Comparison of ENCODE assay signal across 8 mouse cellular contexts in the genomic region with DNA sequence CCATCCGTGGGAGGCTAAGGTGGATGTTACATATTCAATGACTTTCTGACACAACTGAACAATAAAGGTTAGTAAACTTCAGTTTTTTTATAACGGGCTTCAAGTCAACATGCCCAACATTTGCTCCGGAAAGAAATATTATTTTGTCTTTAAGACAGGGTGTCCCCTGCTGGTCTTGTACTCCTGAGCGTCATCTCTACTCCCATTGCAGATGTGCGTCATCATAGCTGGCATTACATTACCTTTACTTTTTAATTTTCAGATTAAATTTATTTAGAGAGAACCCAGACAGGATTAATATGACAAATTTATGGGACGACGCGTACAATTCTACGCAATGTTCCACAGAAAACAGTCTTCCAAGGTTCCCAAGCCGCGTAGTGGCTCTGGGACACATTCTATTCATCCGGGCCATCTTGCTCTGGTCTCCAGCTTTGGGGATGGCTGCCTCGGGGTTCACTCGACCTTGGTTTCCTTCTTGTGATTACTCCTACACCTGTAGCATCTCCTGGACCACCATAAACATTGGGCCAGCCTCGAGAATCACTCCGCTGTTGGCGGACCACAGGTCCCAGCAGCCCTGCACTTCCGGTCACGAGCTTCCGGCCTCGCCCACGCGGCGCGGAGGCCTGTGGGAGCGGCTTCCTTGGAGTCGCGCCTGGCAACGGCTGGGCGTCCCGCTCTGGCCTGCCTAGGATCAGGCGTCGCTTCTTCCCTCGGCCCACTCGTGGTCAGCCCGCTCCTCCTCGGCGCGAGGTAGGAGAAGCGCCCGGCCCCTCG. TPM values are rescaled to one million over a fixed set of nuclear protein-coding genes. Genes with fewer than 3 reads are reported as not detected.
A peak's percentile ranks its signal among the peaks of the same experiment; 100 is the strongest.
DNase-seq lines count a peak whose midpoint lies in the region; ATAC-seq and TF ChIP-seq lines count a peak whose summit lies in the region.

A gene (plus strand): TSS at position 631 of the 780 bp plus-strand sequence.

- no peak; a peak in 1 of 6 replicates for TF ChIP-seq CTCF in MEL (IDR thresholded peaks at IDR 0.05 in 2 of 3, conservative IDR thresholded peaks at IDR 0.05 in 1 of 3; ENCODE audit: control insufficient read depth in 1 of 3, insufficient read depth in 1 of 3, low read depth in 2 of 3, low read length in 3 of 3, poor library complexity in 1 of 3, severe bottlenecking in 1 of 3)

- H3K27me3 ChIP-seq in MEL (ENCODE audit: control insufficient read depth in 1 of 2, insufficient read depth in 2 of 2, low read length in 2 of 2): peaks cover 10 to 11% of the 10 kb centered on the region in 2 experiments
- no peaks in the 10 kb centered on the region for H3K27me3 ChIP-seq in lung, embryonic 16.5 days (ENCODE audit: control insufficient read depth, insufficient read depth, low read depth, low read length)

- WGBS in lung, embryonic 16.5 days: 3% methylated on average over 42 of the region's 42 CpGs

- TF ChIP-seq RAD21 in MEL (IDR thresholded peaks at IDR 0.05; ENCODE audit: low read depth, low read length): no peak

- 0 out of 2 replicates have a peak within 1 kb of the TSS, but pooled peaks have one; percentile 10 for H3K27ac ChIP-seq in MEL (ENCODE audit: control insufficient read depth, low read depth, low read length)
- H3K27ac ChIP-seq in lung, embryonic 16.5 days (ENCODE audit: low read length): no peak within 1 kb of the TSS; the same call in 1 of the 2 replicates

- peak; percentile 56 to 79; a peak in 3 of 4 replicates for TF ChIP-seq POLR2A in MEL (IDR thresholded peaks at IDR 0.05; ENCODE audit: control insufficient read depth in 1 of 2, insufficient read depth in 1 of 2, low read depth in 1 of 2, low read length in 2 of 2, poor library complexity in 1 of 2)

- no peaks in the 10 kb centered on the region; the same call in 1 of the 2 replicates for H3K79me2 ChIP-seq in MEL (ENCODE audit: control insufficient read depth, insufficient read depth, low read length, poor library complexity)

- peak within 1 kb of the TSS; percentile 95 to 97 for H3K4me3 ChIP-seq in MEL (ENCODE audit: control insufficient read depth in 1 of 2, insufficient read depth in 1 of 2, low read depth in 2 of 2, low read length in 2 of 2)
- peak within 1 kb of the TSS; percentile 72 for H3K4me3 ChIP-seq in lung, embryonic 16.5 days (ENCODE audit: low read length)

- no peaks in the 10 kb centered on the region for H3K9me3 ChIP-seq in MEL (replicated peaks; ENCODE audit: insufficient read depth, low read length)
- no peaks in the 10 kb centered on the region for H3K9me3 ChIP-seq in lung, embryonic 16.5 days (ENCODE audit: control insufficient read depth, low read length)

- H3K4me2 ChIP-seq in lung, embryonic 16.5 days (ENCODE audit: low read depth, low read length): peak within 1 kb of the TSS; percentile 77

- peaks cover 0 to 3% of the 10 kb centered on the region in 2 experiments; a peak in 1 of 4 replicates for H3K4me1 ChIP-seq in MEL (ENCODE audit: control insufficient read depth in 1 of 2, insufficient read depth in 2 of 2, low read length in 2 of 2)
- 0 out of 2 replicates have a peak, but pooled peaks cover 2% of the 10 kb centered on the region for H3K4me1 ChIP-seq in lung, embryonic 16.5 days (replicated peaks; ENCODE audit: control insufficient read depth, insufficient read depth, low read length)

- H3K9ac ChIP-seq in MEL (ENCODE audit: control insufficient read depth, low read depth, low read length, poor library complexity, severe bottlenecking): peak within 1 kb of the TSS; percentile 90
- peak within 1 kb of the TSS; percentile 83 for H3K9ac ChIP-seq in lung, embryonic 16.5 days (ENCODE audit: low read length)

- DNase-seq in MEL (ENCODE audit: low read depth, low spot score): peak; percentile 88
- DNase-seq in cerebellum, adult 8-10 months: peak; percentile 90
- DNase-seq in forelimb bud, embryonic 11.5 days (ENCODE audit: low read depth, low spot score): peak; percentile 85
- DNase-seq in layer of hippocampus, adult 9-10 months (ENCODE audit: low spot score): peak; percentile 74
- peak; percentile 84 for DNase-seq in ovary, postnatal 10 days (ENCODE audit: low spot score)
- DNase-seq in thymus, postnatal 10 days (ENCODE audit: low spot score in 2 of 2): peak; percentile 71 to 75

- ATAC-seq in hematopoietic stem cell, adult 5-6 weeks (replicated peaks in 1 of 2; ENCODE audit: insufficient read depth in 1 of 2, low FRiP score in 2 of 2, low TSS enrichment in 1 of 2, low read depth in 1 of 2, poor library complexity in 2 of 2, severe bottlenecking in 2 of 2): peak; percentile 97
- peak; percentile 100 for ATAC-seq in lung, embryonic 16.5 days (ENCODE audit: low read depth)

- TF ChIP-seq EP300 in MEL (IDR thresholded peaks at IDR 0.05; ENCODE audit: low read depth in 1 of 2, low read length in 2 of 2): 0 out of 4 replicates have a peak, but pooled peaks of 1 of the 2 experiments have one; percentile 11

- peaks cover 0 to 4% of the 10 kb centered on the region in 2 experiments; a peak in 2 of 4 replicates for H3K36me3 ChIP-seq in MEL (ENCODE audit: control insufficient read depth in 1 of 2, insufficient read depth in 2 of 2, low read length in 2 of 2)
- no peaks in the 10 kb centered on the region for H3K36me3 ChIP-seq in lung, embryonic 16.5 days (ENCODE audit: control insufficient read depth, insufficient read depth, low read length)

TF ChIP-seq in MEL, 35 proteins besides CTCF, POLR2A, EP300 and RAD21:
- no peak for TF ChIP-seq TAL1 (IDR thresholded peaks at IDR 0.05; ENCODE audit: low read length)
- TF ChIP-seq TBP (IDR thresholded peaks at IDR 0.05; ENCODE audit: low read depth, low read length): peak; percentile 51
- peak; percentile 56 for TF ChIP-seq MAX (IDR thresholded peaks at IDR 0.05; ENCODE audit: low read length)
- peak; percentile 61; the same call in 1 of the 2 replicates for TF ChIP-seq POLR2AphosphoS2 (IDR thresholded peaks at IDR 0.05; ENCODE audit: low read length)
- TF ChIP-seq USF2 (IDR thresholded peaks at IDR 0.05; ENCODE audit: borderline replicate concordance in 1 of 2, insufficient read depth in 1 of 2, low read depth in 1 of 2, low read length in 2 of 2): peak in 1 of 2 experiments; percentile 74; a peak in 3 of 4 replicates
- TF ChIP-seq ETS1 (IDR thresholded peaks at IDR 0.05; ENCODE audit: low read depth, low read length): 0 out of 2 replicates have a peak, but pooled peaks have one; percentile 3
- TF ChIP-seq HCFC1 (IDR thresholded peaks at IDR 0.05; ENCODE audit: low read depth, low read length): peak; percentile 99
- TF ChIP-seq NRF1 (IDR thresholded peaks at IDR 0.05; ENCODE audit: insufficient read depth, low read depth, low read length, poor library complexity, severe bottlenecking): peak; percentile 23; the same call in 1 of the 2 replicates
- TF ChIP-seq ZMIZ1 (IDR thresholded peaks at IDR 0.05; ENCODE audit: low read depth, low read length): no peak; the same call in 1 of the 2 replicates
- TF ChIP-seq MYC (IDR thresholded peaks at IDR 0.05; ENCODE audit: low read depth, low read length): peak; percentile 37; the same call in 1 of the 2 replicates
- TF ChIP-seq KAT2A (conservative IDR thresholded peaks at IDR 0.05; ENCODE audit: low read depth, low read length): peak; percentile 95
- TF ChIP-seq JUND (IDR thresholded peaks at IDR 0.05; ENCODE audit: low read depth, low read length): no peak
- peak; percentile 67 for TF ChIP-seq NELFE (IDR thresholded peaks at IDR 0.05; ENCODE audit: low read depth, low read length)
- peak; percentile 97 for TF ChIP-seq USF1 (IDR thresholded peaks at IDR 0.05; ENCODE audit: low read depth, low read length)
- 0 out of 2 replicates have a peak, but pooled peaks have one; percentile 25 for TF ChIP-seq TCF12 (IDR thresholded peaks at IDR 0.05; ENCODE audit: low read depth, low read length)
- peak; percentile 99 for TF ChIP-seq SIN3A (IDR thresholded peaks at IDR 0.05; ENCODE audit: low read length)
- TF ChIP-seq MXI1 (IDR thresholded peaks at IDR 0.05; ENCODE audit: low read depth, low read length): peak; percentile 91
- peak; percentile 79 for TF ChIP-seq ELF1 (IDR thresholded peaks at IDR 0.05; ENCODE audit: low read depth, low read length)
- TF ChIP-seq MAZ (IDR thresholded peaks at IDR 0.05; ENCODE audit: low read depth, low read length): no peak
- 0 out of 2 replicates have a peak, but pooled peaks have one; percentile 60 for TF ChIP-seq UBTF (IDR thresholded peaks at IDR 0.05; ENCODE audit: borderline replicate concordance, insufficient read depth, low read depth, low read length)
- 0 out of 2 replicates have a peak, but pooled peaks have one; percentile 5 for TF ChIP-seq SMC3 (IDR thresholded peaks at IDR 0.05; ENCODE audit: low read depth, low read length)
TF ChIP-seq in MEL: peak in this region for 17.

RNA-seq across cellular contexts. Expression of the gene that starts here (rescaled TPM):
- 2.4 and 2.5 TPM in 2 replicates for total RNA-seq in MEL (2012; rRNA removed)
- 1 to 10 TPM in 1 of 2 experiments, not detected in 1; 5.1 TPM for polyA plus RNA-seq in MEL (2012; ENCODE audit: insufficient read depth in 1 of 2, insufficient read length in 2 of 2, low read depth in 1 of 2, low replicate concordance in 2 of 2, missing spikeins in 1 of 2)
- total RNA-seq in hematopoietic stem cell, adult 5-6 weeks (2017): 14.3 and 15.8 TPM in 2 replicates
- polyA plus RNA-seq in lung, embryonic 16.5 days (2015; fragmentation: Nextera tagmentation; extraction: Ambion mirVana): 13.5 and 15.7 TPM in 2 replicates
